Mouse (Mus musculus) forebrain, postnatal 0 days (tissue): ENCODE data around the gene Eif5a2. TPM values are rescaled to one million over a fixed set of nuclear protein-coding genes. Genes with fewer than 3 reads are reported as not detected.

Source experiments
- ATAC-seq: fragments of 200-750 bp; cut with Nextera tagmentation; 2 replicates; pipeline ENCODE4 v1.8.0; 2017; ENCODE audit warnings: mild to moderate bottlenecking, moderate library complexity
- DNase-seq: peaks from one replicate; pipeline ENCODE4 v3.0.0-alpha.2; 2015
- H3K27ac ChIP-seq: fragments of 300-500 bp; sonication (generic); 2 replicates; pipeline ENCODE4 v1.5.1; 2014; ENCODE audit warnings: low read depth, mild to moderate bottlenecking, antibody characterized with exemption, low read length, moderate library complexity, mixed read lengths
- H3K27me3 ChIP-seq: fragments of 300-500 bp; sonication (generic); 2 replicates; pipeline ENCODE4 v1.6.1; 2014; ENCODE audit warnings: mild to moderate bottlenecking, low read length, mixed read lengths; ENCODE audit not compliant: insufficient read depth
- H3K36me3 ChIP-seq: fragments of 300-500 bp; sonication (generic); 2 replicates; pipeline ENCODE4 v1.6.1; 2014; ENCODE audit warnings: mild to moderate bottlenecking, moderate library complexity; ENCODE audit not compliant: insufficient read depth
- H3K4me1 ChIP-seq: fragments of 300-500 bp; sonication (generic); 2 replicates; pipeline ENCODE4 v1.6.1; 2014; ENCODE audit warnings: antibody characterized with exemption; ENCODE audit not compliant: insufficient read depth
- H3K4me2 ChIP-seq: fragments of 300-500 bp; sonication (generic); 2 replicates; pipeline ENCODE4 v1.6.1; 2014; ENCODE audit warnings: low read depth, mild to moderate bottlenecking, moderate library complexity
- H3K4me3 ChIP-seq: fragments of 300-500 bp; sonication (generic); 2 replicates; pipeline ENCODE4 v1.5.1; 2014; ENCODE audit warnings: low read depth, low read length, mixed read lengths
- H3K9ac ChIP-seq: fragments of 300-500 bp; sonication (generic); 2 replicates; pipeline ENCODE4 v1.6.1; 2014; ENCODE audit warnings: mild to moderate bottlenecking
- H3K9me3 ChIP-seq: fragments of 300-500 bp; sonication (generic); 2 replicates; pipeline ENCODE4 v1.6.1; 2016; ENCODE audit warnings: low read length
- CTCF ChIP-seq: sonication (generic); IDR thresholded peaks from 2 replicates; pipeline ENCODE4 v1.5.1; 2016; ENCODE audit warnings: antibody characterized with exemption, control low read depth, low read depth
- WGBS: fragments of 180-500 bp; shearing (Covaris S2); extraction: QIAGEN DNeasy Blood & Tissue Kit; methylation state at CpG from one replicate; pipeline ENCODE4 v1.1.7; 2014; 5-methylcytosine and 5-hydroxymethylcytosine counted together
- polyA plus RNA-seq: library from polyadenylated mRNA; unstranded; fragments of >200 nt; fragmentation: Nextera tagmentation; extraction: Ambion mirVana; gene quantifications from 2 replicates; pipeline ENCODE4 v1.2.1, GENCODE M21; 2015
- total RNA-seq: library from RNA; depleted of rRNA; stranded (reverse); fragments of >200 nt; gene quantifications from 2 replicates; pipeline ENCODE4 v1.2.3, GENCODE M21; 2014; rRNA removed

The Eif5a2 gene
- total RNA-seq (20.4 and 25.4 TPM in 2 replicates), polyA plus RNA-seq (7.5 and 8.0 TPM in 2 replicates)

- Histone ChIP-seq H3K36me3 (no peaks in the 10 kb centered on the region), H3K4me2 (peak within 1 kb of the TSS; percentile 100), H3K9me3 (no peaks in the 10 kb centered on the region), H3K4me3 (peak within 1 kb of the TSS; percentile 77), H3K27ac (no peak within 1 kb of the TSS), H3K27me3 (no peaks in the 10 kb centered on the region), H3K4me1 (peaks cover 3% of the 10 kb centered on the region), H3K9ac (peak within 1 kb of the TSS; percentile 65)
- DNase-seq (peak; percentile 96), ATAC-seq (peak; percentile 100)
- no peak for TF ChIP-seq CTCF
- WGBS = 2% methylated on average over 45 of the region's 46 CpGs
These were observed at the start of gene Eif5a2 for GRCm38 (mm10) chr3:28780994-28781393. Gene Eif5a2 (plus strand): TSS chr3:28781276.

DNA sequence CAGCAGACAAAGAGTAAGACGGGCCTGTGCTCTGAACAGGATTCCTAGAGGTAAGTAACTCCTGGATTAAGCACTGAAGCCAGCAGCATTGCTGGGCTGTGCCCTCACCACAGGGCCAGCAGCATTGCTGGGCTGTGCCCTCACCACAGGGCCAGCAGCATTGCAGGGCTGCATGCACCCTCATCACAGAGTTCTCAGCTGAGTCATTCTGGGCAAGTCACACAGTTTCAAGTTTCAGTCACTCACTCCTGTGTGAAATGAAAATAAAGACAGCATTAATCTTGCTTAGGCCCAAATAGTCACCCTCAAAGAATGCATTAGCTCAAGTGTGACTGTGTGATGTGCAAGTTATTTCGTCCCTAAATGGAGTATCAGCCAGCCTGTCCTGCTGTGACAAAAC is 46.4 kb upstream of the Eif5a2 start:
- Histone ChIP-seq H3K9ac (no peak overlapping the region), H3K4me3 (no peak overlapping the region), H3K36me3 (no peaks in the 10 kb centered on the region), H3K9me3 (no peaks in the 10 kb centered on the region), H3K4me2 (no peak overlapping the region), H3K27ac (no peak overlapping the region), H3K27me3 (no peaks in the 10 kb centered on the region), H3K4me1 (no peaks in the 10 kb centered on the region)
- DNase-seq (no peak), ATAC-seq (no peak)
- 67% methylated on average over 2 of the region's 2 CpGs for WGBS
- TF ChIP-seq CTCF = no peak

GRCm38 (mm10) chr3:28736981-28737380 is 44.1 kb upstream of the Eif5a2 start:
- H3K4me3 ChIP-seq = no peak overlapping the region

DNA sequence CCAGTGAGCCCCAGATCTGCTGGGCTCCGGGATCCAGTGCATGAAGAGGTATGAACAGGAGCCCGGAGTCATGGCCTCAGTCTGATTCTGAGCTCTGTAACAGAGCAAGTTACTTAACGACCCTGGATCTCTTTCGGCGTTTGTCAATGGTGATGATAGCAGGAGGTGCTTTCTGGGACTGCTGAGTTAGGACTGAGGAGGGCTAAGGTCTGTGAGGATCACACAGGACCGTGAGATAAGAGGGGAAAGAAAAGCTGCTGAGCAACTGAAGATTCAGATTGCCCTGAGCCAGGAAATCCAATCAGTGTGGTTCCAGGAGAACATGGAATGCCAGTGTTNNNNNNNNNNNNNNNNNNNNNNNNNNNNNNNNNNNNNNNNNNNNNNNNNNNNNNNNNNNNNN is 40.7 kb upstream of the Eif5a2 start:
- no peak for TF ChIP-seq CTCF
- ATAC-seq (no peak), DNase-seq (no peak)
- no peaks in the 10 kb centered on the region for H3K4me1 ChIP-seq
- WGBS = 27% methylated on average over 6 of the region's 6 CpGs
- H3K9me3 ChIP-seq = no peaks in the 10 kb centered on the region
- no peak overlapping the region for H3K9ac ChIP-seq
- H3K36me3 ChIP-seq = no peaks in the 10 kb centered on the region
- H3K27me3 ChIP-seq = no peaks in the 10 kb centered on the region
- no peak overlapping the region for H3K4me3 ChIP-seq
- no peak overlapping the region for H3K27ac ChIP-seq
- no peak overlapping the region for H3K4me2 ChIP-seq

More at GRCm38 (mm10) chr3:28736981-28737380, 44.1 kb upstream of the Eif5a2 start:
- Histone ChIP-seq H3K4me2 (no peak overlapping the region), H3K9ac (no peak overlapping the region), H3K4me1 (no peaks in the 10 kb centered on the region), H3K27ac (no peak overlapping the region), H3K9me3 (no peaks in the 10 kb centered on the region), H3K27me3 (no peaks in the 10 kb centered on the region), H3K36me3 (no peaks in the 10 kb centered on the region)
- WGBS = 32% methylated on average over 2 of the region's 2 CpGs
- TF ChIP-seq CTCF = no peak
- ATAC-seq (no peak), DNase-seq (no peak)

- no peak for TF ChIP-seq CTCF
- 0 out of 2 replicates have a peak overlapping the region, but pooled peaks have one; percentile 23 for H3K4me2 ChIP-seq
- ATAC-seq (peak; percentile 89), DNase-seq (peak; percentile 37)
- H3K27me3 ChIP-seq = no peaks in the 10 kb centered on the region
- no peaks in the 10 kb centered on the region for H3K4me1 ChIP-seq
- no peak overlapping the region for H3K9ac ChIP-seq
- 34% methylated on average over 8 of the region's 8 CpGs for WGBS
- H3K9me3 ChIP-seq = no peaks in the 10 kb centered on the region
- H3K4me3 ChIP-seq = no peak overlapping the region
- H3K36me3 ChIP-seq = no peaks in the 10 kb centered on the region
- H3K27ac ChIP-seq = no peak overlapping the region
These were observed 37.8 kb upstream of the Eif5a2 start for GRCm38 (mm10) chr3:28743251-28743650.

DNA sequence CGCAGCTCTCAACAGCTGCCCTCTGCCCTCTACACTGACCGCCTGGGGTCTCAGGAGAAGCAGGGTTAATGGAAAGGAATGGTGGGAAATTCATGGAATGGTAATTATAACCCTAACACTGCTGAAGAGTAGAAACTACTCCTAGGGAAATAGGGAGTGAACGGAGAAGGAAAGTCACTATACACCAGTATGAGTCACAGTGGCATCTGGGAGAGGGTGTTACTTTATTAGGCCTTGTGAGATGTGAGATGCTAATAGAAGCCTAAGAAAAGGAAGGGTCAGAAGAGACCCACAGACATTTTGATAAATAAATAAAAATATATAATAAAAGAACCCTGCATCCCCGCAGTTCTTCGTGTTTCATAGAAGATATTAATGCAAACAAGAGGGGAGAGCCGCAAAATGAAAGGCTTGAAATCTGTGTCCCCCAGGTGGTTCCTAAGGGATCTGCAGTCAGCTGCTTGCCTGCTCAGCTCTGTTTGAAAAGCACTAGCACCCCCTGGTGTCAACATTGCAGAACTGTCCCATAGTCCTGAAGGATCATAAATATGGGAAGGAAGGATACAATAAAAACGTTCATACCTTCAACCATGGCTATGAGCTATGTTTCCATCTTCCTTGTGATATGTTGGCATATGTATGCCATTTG is 35.1 kb upstream of the Eif5a2 start:
- no peaks in the 10 kb centered on the region for H3K4me1 ChIP-seq
- H3K4me3 ChIP-seq = no peak overlapping the region

GRCm38 (mm10) chr3:28748151-28748550 is 32.9 kb upstream of the Eif5a2 start:
- H3K4me2 ChIP-seq = no peak overlapping the region
- no peaks in the 10 kb centered on the region for H3K36me3 ChIP-seq
- no peaks in the 10 kb centered on the region for H3K9me3 ChIP-seq
- H3K27ac ChIP-seq = no peak overlapping the region
- H3K4me3 ChIP-seq = no peak overlapping the region
- 89% methylated on average over 3 of the region's 3 CpGs for WGBS
- DNase-seq (no peak), ATAC-seq (no peak)
- no peaks in the 10 kb centered on the region for H3K4me1 ChIP-seq
- TF ChIP-seq CTCF = no peak
- no peak overlapping the region for H3K9ac ChIP-seq
- no peaks in the 10 kb centered on the region for H3K27me3 ChIP-seq

More for the DNA sequence above, 35.1 kb upstream of the Eif5a2 start:
- H3K27me3 ChIP-seq = no peaks in the 10 kb centered on the region
- H3K9me3 ChIP-seq = no peaks in the 10 kb centered on the region
- no peak overlapping the region for H3K9ac ChIP-seq
- H3K27ac ChIP-seq = no peak overlapping the region
- WGBS = 32% methylated on average over 7 of the region's 7 CpGs
- no peaks in the 10 kb centered on the region for H3K36me3 ChIP-seq
- peak; percentile 93 for DNase-seq
- ATAC-seq = peak; percentile 88
- peak; percentile 99 for TF ChIP-seq CTCF
- no peak overlapping the region for H3K4me2 ChIP-seq
